Mouse (Mus musculus) monocyte, adult 2 months (primary cell): ENCODE measurements around the gene Ubr4.
A peak's percentile ranks its signal among the peaks of the same experiment; 100 is the strongest.

ENCODE experiments used
- DNase-seq, 2 experiments: peaks; one replicate each; pipeline ENCODE4 v3.0.0; 2022; ENCODE audit warnings: low spot score in 2 of 2, low read depth in 1 of 2

Gene Ubr4

GRCm38 (mm10) chr4:139423270-139423669 lies 70.9 kb downstream of the Ubr4 start:
- no peak for DNase-seq

- DNase-seq: peak; percentile 65 to 72
Measured at GRCm38 (mm10) chr4:139430176-139430575, 77.8 kb downstream of the Ubr4 start.

GRCm38 (mm10) chr4:139430891-139431290 lies 78.5 kb downstream of the Ubr4 start:
- no peak for DNase-seq

GRCm38 (mm10) chr4:139432966-139433765 lies 80.8 kb downstream of the Ubr4 start:
- DNase-seq: no peak

GRCm38 (mm10) chr4:139441244-139441643 lies 88.8 kb downstream of the Ubr4 start:
- no peak for DNase-seq

GRCm38 (mm10) chr4:139441806-139442205 lies 89.4 kb downstream of the Ubr4 start:
- DNase-seq: no peak

- no peak for DNase-seq
Measured at GRCm38 (mm10) chr4:139442391-139443355, 90.3 kb downstream of the Ubr4 start.

- DNase-seq: no peak
Measured at GRCm38 (mm10) chr4:139444315-139444714, 91.9 kb downstream of the Ubr4 start.

- DNase-seq: no peak
Measured at GRCm38 (mm10) chr4:139446176-139446575, 93.8 kb downstream of the Ubr4 start.

- no peak for DNase-seq
Measured at GRCm38 (mm10) chr4:139446731-139447675, 94.6 kb downstream of the Ubr4 start.

- no peak for DNase-seq
Measured at GRCm38 (mm10) chr4:139452944-139453700, 100.7 kb downstream of the Ubr4 start.

- no peak for DNase-seq
Measured at GRCm38 (mm10) chr4:139454339-139454738, 101.9 kb downstream of the Ubr4 start.

- no peak for DNase-seq
Measured at GRCm38 (mm10) chr4:139459970-139460369, 107.6 kb downstream of the Ubr4 start.

- no peak for DNase-seq
Measured at GRCm38 (mm10) chr4:139464163-139464562, 111.8 kb downstream of the Ubr4 start.

- DNase-seq: no peak
Measured at GRCm38 (mm10) chr4:139466541-139466940, 114.1 kb downstream of the Ubr4 start.

GRCm38 (mm10) chr4:139470198-139470597 lies 117.8 kb downstream of the Ubr4 start:
- peak in 1 of 2 experiments; percentile 49 for DNase-seq

GRCm38 (mm10) chr4:139476663-139477625 lies 124.5 kb downstream of the Ubr4 start:
- DNase-seq: no peak

GRCm38 (mm10) chr4:139477983-139478382 lies 125.6 kb downstream of the Ubr4 start:
- no peak for DNase-seq

GRCm38 (mm10) chr4:139479176-139479575 lies 126.8 kb downstream of the Ubr4 start:
- no peak for DNase-seq
